Comparison of ENCODE assay signal across 17 mouse cellular contexts in the genomic region with DNA sequence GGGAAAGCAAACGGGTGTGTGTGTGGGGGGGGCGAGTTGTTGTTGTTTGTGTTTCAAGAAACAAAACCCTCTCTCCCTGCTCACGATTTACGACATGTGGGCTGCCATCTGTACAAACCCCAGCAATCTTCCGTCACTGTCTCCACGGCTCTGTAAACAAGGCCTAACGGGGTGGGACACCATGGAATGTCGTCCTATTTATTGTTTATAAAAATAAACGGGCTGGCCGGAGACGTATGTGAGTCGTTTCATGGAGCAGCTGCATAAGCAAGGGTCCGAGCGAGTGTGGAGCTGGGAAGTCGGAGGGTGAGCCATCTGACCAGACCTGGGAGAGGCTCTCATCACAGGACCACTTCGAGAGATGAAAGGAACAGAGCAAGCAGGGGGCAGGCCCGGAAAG.
DNase-seq lines count a peak whose midpoint lies in the region; ATAC-seq and TF ChIP-seq lines count a peak whose summit lies in the region.
"Had no signal": no experiment of that assay in that cellular context is flagged by ENCODE, and none has a peak within 500 bp of the region (broad histone marks: within the 10 kb centered on the region; RNA-seq: fewer than 3 reads in every experiment).

No protein-coding gene starts in this region.

- peak; percentile 59; the same call in 1 of the 2 replicates for ATAC-seq in kidney, embryonic 16.5 days (ENCODE audit: low FRiP score, low TSS enrichment)
- 0 out of 2 replicates have a peak, but pooled peaks have one; percentile 8 for ATAC-seq in lung, postnatal 0 days
- ATAC-seq in limb, embryonic 11.5 days (ENCODE audit: insufficient number of reproducible peaks, low FRiP score, low TSS enrichment, low read depth): no peak
- ATAC-seq in neural tube, embryonic 14.5 days (ENCODE audit: low read depth): peak; percentile 41; the same call in 1 of the 2 replicates
- ATAC-seq: hindbrain, postnatal 0 days; midbrain, embryonic 13.5 days had no signal

- 7% methylated on average over 17 of the region's 17 CpGs for WGBS in kidney, embryonic 16.5 days
- 17% methylated on average over 17 of the region's 17 CpGs for WGBS in lung, postnatal 0 days
- WGBS in limb, embryonic 11.5 days: 15% methylated on average over 17 of the region's 17 CpGs
- WGBS in neural tube, embryonic 14.5 days: 13% methylated on average over 17 of the region's 17 CpGs

- no peak for TF ChIP-seq EP300 in lung, postnatal 0 days (IDR thresholded peaks at IDR 0.05)

- peak overlapping the region; percentile 39 for H3K4me2 ChIP-seq in kidney, embryonic 16.5 days (replicated peaks; ENCODE audit: low read depth, low read length)
- no peak overlapping the region; the same call in 1 of the 2 replicates for H3K4me2 ChIP-seq in lung, postnatal 0 days (replicated peaks; ENCODE audit: low read depth, low read length)
- H3K4me2 ChIP-seq in limb, embryonic 11.5 days (ENCODE audit: low read depth, severe bottlenecking): no peak overlapping the region
- H3K4me2 ChIP-seq in neural tube, embryonic 14.5 days (ENCODE audit: low read depth, low read length): peak overlapping the region; percentile 5; the same call in 1 of the 2 replicates
- H3K4me2 ChIP-seq: embryonic facial prominence, embryonic 15.5 days; liver, embryonic 11.5 days; midbrain, embryonic 13.5 days had no signal

- H3K36me3 ChIP-seq in kidney, embryonic 16.5 days (ENCODE audit: insufficient read depth, low read length): no peaks in the 10 kb centered on the region
- no peaks in the 10 kb centered on the region for H3K36me3 ChIP-seq in lung, postnatal 0 days (ENCODE audit: insufficient read depth, low read length)
- no peaks in the 10 kb centered on the region for H3K36me3 ChIP-seq in limb, embryonic 11.5 days (ENCODE audit: control insufficient read depth, insufficient read depth, low read length)
- H3K36me3 ChIP-seq in neural tube, embryonic 14.5 days (ENCODE audit: control insufficient read depth, insufficient read depth, low read length): no peaks in the 10 kb centered on the region
- H3K36me3 ChIP-seq: embryonic facial prominence, embryonic 15.5 days; midbrain, embryonic 13.5 days had no signal

- 0 out of 2 replicates have a peak overlapping the region, but pooled peaks have one; percentile 22 for H3K9ac ChIP-seq in kidney, embryonic 16.5 days (replicated peaks; ENCODE audit: low read length)
- H3K9ac ChIP-seq in lung, postnatal 0 days (replicated peaks; ENCODE audit: low read depth): no peak overlapping the region
- H3K9ac ChIP-seq in limb, embryonic 11.5 days (ENCODE audit: low read length): no peak overlapping the region
- H3K9ac ChIP-seq in neural tube, embryonic 14.5 days (replicated peaks; ENCODE audit: low read depth, low read length): no peak overlapping the region
- H3K9ac ChIP-seq: embryonic facial prominence, embryonic 15.5 days; midbrain, embryonic 13.5 days had no signal

- no peak for DNase-seq in kidney, adult 9 months
- peak; percentile 5 for DNase-seq in lung, postnatal 0 days (ENCODE audit: low spot score)
- no peak for DNase-seq in lung, postnatal 14 days
- DNase-seq in limb, embryonic 11.5 days (ENCODE audit: low spot score): peak; percentile 27
- no peak for DNase-seq in urinary bladder, adult 18-20 months (ENCODE audit: low spot score in 2 of 2)
- no peak for DNase-seq in right cerebral cortex, postnatal 36 days (ENCODE audit: low spot score in 2 of 2)
- DNase-seq: adrenal gland, postnatal 25 days; cerebellum, adult 2 months; gastrocnemius, postnatal 14 days; thymus, postnatal 36 days had no signal

- peaks cover 9% of the 10 kb centered on the region for H3K4me1 ChIP-seq in kidney, embryonic 16.5 days (ENCODE audit: insufficient read depth, low read length)
- no peaks in the 10 kb centered on the region for H3K4me1 ChIP-seq in lung, postnatal 0 days (ENCODE audit: insufficient read depth, low read depth, low read length)
- no peaks in the 10 kb centered on the region for H3K4me1 ChIP-seq in limb, embryonic 11.5 days (ENCODE audit: control insufficient read depth, insufficient read depth, low read length)
- H3K4me1 ChIP-seq in neural tube, embryonic 14.5 days (ENCODE audit: control insufficient read depth, insufficient read depth, low read length): peaks cover 11% of the 10 kb centered on the region; the same call in 1 of the 2 replicates
- H3K4me1 ChIP-seq: embryonic facial prominence, embryonic 15.5 days; midbrain, embryonic 13.5 days had no signal

- no peak for TF ChIP-seq CTCF in lung, postnatal 0 days (IDR thresholded peaks at IDR 0.05)

- no peak overlapping the region for H3K4me3 ChIP-seq in kidney, embryonic 16.5 days (ENCODE audit: low read length)
- no peak overlapping the region for H3K4me3 ChIP-seq in lung, postnatal 0 days (ENCODE audit: low read depth, low read length)
- H3K4me3 ChIP-seq in limb, embryonic 11.5 days (ENCODE audit: low read depth, low read length): no peak overlapping the region
- no peak overlapping the region for H3K4me3 ChIP-seq in neural tube, embryonic 14.5 days (ENCODE audit: low read depth, low read length)
- H3K4me3 ChIP-seq: embryonic facial prominence, embryonic 15.5 days; midbrain, embryonic 13.5 days had no signal

- H3K9me3 ChIP-seq in kidney, embryonic 16.5 days (ENCODE audit: low read length): no peaks in the 10 kb centered on the region
- H3K9me3 ChIP-seq in lung, postnatal 0 days (ENCODE audit: low read length): no peaks in the 10 kb centered on the region
- no peaks in the 10 kb centered on the region for H3K9me3 ChIP-seq in limb, embryonic 11.5 days (ENCODE audit: control insufficient read depth, low read length)
- H3K9me3 ChIP-seq in neural tube, embryonic 14.5 days (ENCODE audit: control insufficient read depth, low read length): no peaks in the 10 kb centered on the region
- H3K9me3 ChIP-seq: embryonic facial prominence, embryonic 15.5 days; midbrain, embryonic 13.5 days had no signal

- H3K27me3 ChIP-seq in kidney, embryonic 16.5 days (ENCODE audit: insufficient read depth, low read length): 0 out of 2 replicates have a peak, but pooled peaks cover 7% of the 10 kb centered on the region
- H3K27me3 ChIP-seq in lung, postnatal 0 days (replicated peaks; ENCODE audit: insufficient read depth, low read length): no peaks in the 10 kb centered on the region
- H3K27me3 ChIP-seq in limb, embryonic 11.5 days (ENCODE audit: control insufficient read depth, insufficient read depth, low read length): no peaks in the 10 kb centered on the region
- no peaks in the 10 kb centered on the region for H3K27me3 ChIP-seq in neural tube, embryonic 14.5 days (ENCODE audit: control insufficient read depth, insufficient read depth, low read length)
- H3K27me3 ChIP-seq: embryonic facial prominence, embryonic 15.5 days; midbrain, embryonic 13.5 days had no signal

- no peak overlapping the region for H3K27ac ChIP-seq in kidney, embryonic 16.5 days (ENCODE audit: low read length)
- no peak overlapping the region for H3K27ac ChIP-seq in lung, postnatal 0 days (ENCODE audit: low read length)
- H3K27ac ChIP-seq in limb, embryonic 11.5 days (replicated peaks; ENCODE audit: low read depth, low read length): no peak overlapping the region
- H3K27ac ChIP-seq in neural tube, embryonic 14.5 days (ENCODE audit: low read depth, low read length): no peak overlapping the region; the same call in 1 of the 2 replicates
- H3K27ac ChIP-seq: embryonic facial prominence, embryonic 15.5 days; hindbrain, postnatal 0 days; macrophage; midbrain, embryonic 13.5 days had no signal

Comparison
In these comparisons a context has a peak if more than half of its experiments do, and no peak if none do; other contexts are left out.
1. DNase-seq: peak in lung, postnatal 0 days (single experiment) and limb, embryonic 11.5 days (single experiment); none in kidney, adult 9 months (single experiment), lung, postnatal 14 days (single experiment), urinary bladder, adult 18-20 months (0 of 2) and right cerebral cortex, postnatal 36 days (0 of 2).
2. H3K4me2 ChIP-seq: peak in kidney, embryonic 16.5 days (single experiment) and neural tube, embryonic 14.5 days (single experiment); none in lung, postnatal 0 days (single experiment) and limb, embryonic 11.5 days (single experiment).